Mouse (Mus musculus) testis, postnatal 10 days (tissue): ENCODE data around the gene Atp9a.

Experiments used
- DNase-seq: peaks from one replicate; pipeline ENCODE4 v3.0.0; 2021; ENCODE audit warnings: low spot score

Gene Atp9a

GRCm38 (mm10) chr2:168600750-168601490 is 141.3 kb downstream of the Atp9a start:
- no peak for DNase-seq

- DNase-seq, result no peak
These were observed 146.5 kb downstream of the Atp9a start for GRCm38 (mm10) chr2:168595693-168596092.

- DNase-seq, result no peak
These were observed 148.5 kb downstream of the Atp9a start for GRCm38 (mm10) chr2:168593676-168594075.

GRCm38 (mm10) chr2:168593004-168593403 is 149.2 kb downstream of the Atp9a start:
- no peak for DNase-seq

- DNase-seq, result no peak
These were observed 151.1 kb downstream of the Atp9a start for GRCm38 (mm10) chr2:168591076-168591475.

GRCm38 (mm10) chr2:168590556-168590955 is 151.7 kb downstream of the Atp9a start:
- DNase-seq, result no peak

- peak; percentile 71 for DNase-seq
These were observed 152.0 kb downstream of the Atp9a start for GRCm38 (mm10) chr2:168590168-168590551.

GRCm38 (mm10) chr2:168589368-168590167 is 152.6 kb downstream of the Atp9a start:
- DNase-seq, result no peak

- no peak for DNase-seq
These were observed 153.4 kb downstream of the Atp9a start for GRCm38 (mm10) chr2:168588591-168589367.

- no peak for DNase-seq
These were observed 155.1 kb downstream of the Atp9a start for GRCm38 (mm10) chr2:168587159-168587558.

GRCm38 (mm10) chr2:168586512-168586911 is 155.7 kb downstream of the Atp9a start:
- peak; percentile 71 for DNase-seq

- no peak for DNase-seq
These were observed 157.4 kb downstream of the Atp9a start for GRCm38 (mm10) chr2:168584857-168585256.
